Mouse (Mus musculus): ENCODE measurements around the gene Rnf114.

Rnf114 gene

GRCm38 (mm10) chr2:167491757-167492708 lies at the start of gene Rnf114:
Gene Rnf114, plus strand, starts transcription at chr2:167492645.
- DNase-seq: peak; percentile 51

GRCm38 (mm10) chr2:167443411-167444193 lies 48.8 kb upstream of the Rnf114 start:
- no peak for DNase-seq

DNA sequence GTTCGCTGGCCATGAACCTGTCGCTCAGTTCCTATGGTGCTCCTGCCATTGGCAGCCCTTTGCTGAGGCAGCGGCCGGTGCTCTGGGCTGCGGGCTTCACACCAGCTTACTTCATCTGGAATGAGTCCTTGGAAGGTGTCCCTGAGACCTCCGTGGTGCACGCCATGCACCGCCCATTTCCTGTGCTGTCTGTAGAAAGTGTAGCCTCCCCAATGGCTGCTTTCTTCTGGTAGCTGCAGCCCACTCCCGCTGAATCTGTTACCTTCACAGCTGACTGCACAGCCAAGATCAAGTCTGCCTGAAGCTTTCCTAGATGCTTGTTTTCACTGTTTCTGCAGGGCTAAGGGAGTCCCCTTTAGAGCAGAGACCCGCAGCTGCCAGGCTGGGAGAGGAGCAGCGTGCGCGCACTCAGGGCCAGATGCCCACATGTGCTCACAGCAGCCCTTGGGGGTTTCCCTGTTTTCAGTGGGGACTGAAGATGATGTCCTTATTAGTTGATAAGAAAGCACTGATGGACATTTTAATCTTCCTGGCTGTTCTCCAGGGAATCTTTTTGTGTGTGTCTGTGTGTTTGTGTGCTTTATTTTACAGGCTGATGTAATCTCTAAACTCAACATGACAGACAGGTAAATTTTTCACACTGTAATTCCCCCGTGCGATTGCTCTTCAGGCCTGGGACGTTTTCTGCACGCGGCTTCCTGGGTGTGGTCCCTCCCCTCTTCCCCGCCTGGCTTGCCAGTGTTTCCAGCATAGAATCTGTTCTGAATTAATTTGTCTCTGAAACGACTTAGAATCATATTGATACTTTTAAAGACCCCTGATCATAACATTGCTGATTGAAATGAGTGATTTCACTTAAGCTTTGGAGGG lies 46.3 kb upstream of the Rnf114 start:
- no peak for DNase-seq

GRCm38 (mm10) chr2:167447207-167447606 lies 45.2 kb upstream of the Rnf114 start:
- DNase-seq: no peak

DNA sequence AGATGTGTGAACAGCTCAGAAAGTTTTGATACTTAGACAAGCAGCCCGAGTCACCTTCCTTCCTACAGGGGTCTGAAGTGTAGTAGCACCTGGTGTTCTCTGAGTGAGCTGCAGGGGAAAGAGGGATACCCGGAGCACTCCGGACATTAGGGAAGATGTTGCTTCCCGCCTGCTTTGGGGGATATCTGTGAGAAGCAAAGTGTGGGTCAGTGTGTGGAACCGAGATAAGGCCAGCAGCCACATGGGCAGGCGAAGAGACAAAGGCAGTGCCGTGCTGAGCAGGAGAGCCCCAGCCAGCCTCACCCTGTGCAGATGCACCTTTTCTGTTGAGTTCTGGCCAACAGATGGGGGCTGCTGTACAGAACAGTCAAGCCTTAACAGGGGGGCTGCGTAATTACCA lies 44.8 kb upstream of the Rnf114 start:
- DNase-seq: no peak

- DNase-seq: no peak
Observed at GRCm38 (mm10) chr2:167449331-167450275, 42.8 kb upstream of the Rnf114 start.

DNA sequence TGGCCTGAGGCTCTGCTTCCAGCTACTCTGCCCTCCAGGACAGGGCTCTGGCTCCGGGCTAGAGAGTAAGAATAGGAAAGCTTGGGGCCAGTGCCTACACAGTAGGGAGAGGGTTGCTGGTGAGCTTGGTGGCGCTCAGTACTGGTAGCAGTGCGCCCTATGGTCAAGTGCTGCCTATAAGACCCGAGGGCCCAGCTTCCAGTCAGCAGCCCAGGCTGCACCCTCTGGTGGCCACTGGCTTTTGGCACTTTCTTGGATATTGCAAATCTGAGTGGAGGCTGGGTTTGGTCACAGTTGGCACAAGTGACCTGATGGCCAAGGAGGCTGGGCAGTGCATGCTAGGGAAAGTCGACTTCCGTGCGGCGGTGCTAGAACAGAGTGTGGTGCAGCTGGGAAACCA lies 41.8 kb upstream of the Rnf114 start:
- peak; percentile 62 for DNase-seq

DNA sequence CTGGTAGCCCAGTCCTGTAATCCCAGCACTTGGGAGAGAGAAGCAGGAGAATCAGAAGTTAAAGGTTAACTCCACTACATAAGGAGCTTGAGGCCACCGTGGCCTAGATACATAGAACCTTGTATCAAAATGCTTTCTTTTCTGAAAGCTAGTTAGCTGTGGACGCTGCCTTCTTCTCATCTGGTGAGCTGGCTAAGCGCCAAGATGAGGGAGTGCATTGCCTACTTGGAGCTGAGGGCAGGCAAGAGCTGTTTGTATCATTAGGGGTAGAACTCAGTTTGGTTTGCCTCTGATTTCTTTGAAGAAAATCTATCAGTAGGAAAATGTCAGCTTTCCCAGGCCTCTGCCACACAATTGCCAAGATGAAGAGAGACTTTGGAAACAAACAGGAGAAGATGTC lies 38.6 kb upstream of the Rnf114 start:
- no peak for DNase-seq

DNA sequence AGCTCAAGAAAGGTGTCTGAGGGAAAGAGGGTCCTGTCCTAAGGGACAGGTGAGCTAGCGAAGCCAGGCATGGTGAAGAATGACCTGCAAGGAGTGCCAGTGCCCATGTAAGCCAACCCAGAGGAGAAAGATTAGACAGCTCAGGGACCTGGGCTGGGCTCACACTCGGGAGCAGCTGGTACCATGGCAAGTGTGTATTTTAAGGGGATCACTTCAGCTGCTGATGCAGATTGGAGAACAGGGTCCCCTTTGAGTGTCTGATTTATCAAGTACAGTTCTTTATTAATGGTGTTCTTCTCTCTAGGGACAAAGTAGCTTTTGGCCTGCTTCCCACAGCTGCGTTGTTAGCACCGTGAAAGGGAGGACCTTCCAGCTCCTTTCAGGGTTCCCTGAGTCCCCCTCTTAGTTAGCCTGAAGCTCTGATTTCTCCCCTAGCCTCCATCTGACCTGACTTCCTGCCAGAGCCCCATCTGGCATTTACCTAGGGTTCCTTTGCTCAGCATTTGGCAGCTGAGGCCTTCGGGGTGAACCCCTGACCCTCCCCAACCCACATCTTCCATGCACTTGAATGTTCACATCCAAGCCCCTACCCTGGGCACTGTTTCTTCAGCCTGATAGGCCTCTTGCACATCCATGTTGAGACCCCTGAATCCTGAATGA lies 36.0 kb upstream of the Rnf114 start:
- DNase-seq: no peak

GRCm38 (mm10) chr2:167457213-167457612 lies 35.2 kb upstream of the Rnf114 start:
- no peak for DNase-seq

DNA sequence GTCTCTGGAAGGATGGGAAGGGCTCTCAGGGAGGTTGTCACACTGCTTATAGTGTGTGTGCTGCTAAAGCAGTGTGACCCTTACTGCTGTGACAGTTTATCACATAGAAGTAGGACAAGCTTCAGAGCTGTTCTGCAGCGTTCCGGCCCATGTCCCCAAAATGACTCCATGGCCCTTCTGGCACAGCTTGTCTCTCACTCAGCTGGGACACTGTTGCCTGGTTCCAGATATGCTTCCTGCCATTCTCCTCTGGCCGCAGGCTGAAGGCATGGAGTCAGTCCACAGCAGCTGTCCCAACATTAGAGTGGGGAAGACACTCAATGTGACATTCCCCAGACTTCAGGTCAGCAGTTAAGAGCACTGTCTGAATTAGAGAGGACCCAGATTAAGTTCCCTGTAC lies 33.9 kb upstream of the Rnf114 start:
- DNase-seq: no peak

- no peak for DNase-seq
Observed at GRCm38 (mm10) chr2:167459071-167459865, 33.2 kb upstream of the Rnf114 start.

DNA sequence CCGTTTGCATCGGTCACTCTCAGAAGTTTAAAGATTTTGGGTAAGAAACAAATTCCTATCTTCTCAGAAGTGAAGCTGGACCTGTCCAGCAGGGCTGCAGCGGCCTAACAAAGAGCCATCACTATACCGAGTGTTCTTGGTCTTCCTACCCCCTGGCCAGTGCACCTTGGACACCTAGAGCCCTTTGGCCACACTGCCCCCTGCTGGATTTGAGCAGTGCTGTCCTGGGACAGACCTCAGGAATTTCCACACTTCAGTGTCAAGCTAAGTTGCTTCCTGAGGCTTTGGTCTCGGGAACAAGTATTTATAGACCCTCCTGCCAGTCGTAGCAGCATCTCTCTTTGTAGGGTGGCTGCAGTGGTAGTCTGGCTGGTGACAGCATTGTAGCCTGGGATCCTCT lies 29.5 kb upstream of the Rnf114 start:
- DNase-seq: peak; percentile 85

DNA sequence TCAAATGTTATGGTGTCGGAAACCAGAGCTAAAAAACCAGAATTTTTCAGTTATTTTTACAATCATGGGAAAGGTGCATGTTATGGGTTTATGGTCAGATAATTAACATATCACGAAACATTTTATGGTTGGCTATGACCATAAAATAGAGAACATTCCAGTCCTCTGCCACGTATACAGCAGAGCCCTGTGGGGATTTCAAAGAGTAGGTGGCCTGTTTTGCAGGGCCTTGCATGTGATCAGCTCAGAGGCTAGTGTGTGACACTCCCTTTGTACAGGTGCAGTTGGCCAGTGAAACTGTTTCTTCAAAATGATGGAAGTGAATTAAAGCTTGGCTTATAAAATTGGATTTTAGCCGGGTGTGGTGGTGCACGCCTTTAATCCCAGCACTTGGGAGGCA lies 28.6 kb upstream of the Rnf114 start:
- DNase-seq: no peak

DNA sequence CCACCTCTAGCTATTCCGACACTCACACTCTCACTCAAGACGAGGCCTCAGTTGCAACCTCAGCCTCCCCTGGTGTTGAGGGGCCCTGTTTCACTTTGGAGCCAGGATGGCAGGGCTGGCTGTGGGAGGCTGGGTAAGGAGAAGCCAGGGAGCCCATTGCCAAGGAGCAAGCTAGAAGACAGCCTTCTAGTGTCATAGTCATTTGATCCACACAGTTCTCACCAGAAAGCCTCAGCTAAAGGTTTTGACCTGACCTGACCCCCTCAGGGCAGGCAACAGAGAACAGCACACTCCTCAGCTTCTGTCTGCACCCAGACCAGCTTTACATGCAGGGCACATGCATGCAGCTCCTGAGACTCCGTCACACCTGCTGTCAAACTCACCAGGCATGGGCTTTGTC lies 26.5 kb upstream of the Rnf114 start:
- no peak for DNase-seq

- no peak for DNase-seq
Observed at GRCm38 (mm10) chr2:167467214-167467613, 25.2 kb upstream of the Rnf114 start.

DNA sequence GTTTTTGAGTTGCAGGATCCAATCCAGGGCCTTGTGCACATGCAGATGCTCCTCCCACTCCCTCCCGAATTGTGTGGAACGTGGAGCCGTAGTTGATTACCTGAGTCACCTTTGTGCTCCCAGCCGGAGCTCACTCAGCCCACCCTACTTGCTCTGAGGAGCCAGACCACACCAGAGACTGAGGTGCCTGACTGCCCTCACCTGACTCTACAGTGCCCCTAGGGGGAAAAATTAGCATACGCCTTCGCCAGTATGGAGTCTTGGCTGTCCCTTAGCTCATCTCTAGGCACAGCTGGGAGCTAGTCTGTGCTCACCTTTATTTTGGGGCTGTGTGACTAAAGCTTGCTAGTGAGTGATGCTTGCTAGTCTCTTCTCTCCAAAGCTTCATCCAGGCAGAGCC lies 24.0 kb upstream of the Rnf114 start:
- no peak for DNase-seq

GRCm38 (mm10) chr2:167470611-167471010 lies 21.8 kb upstream of the Rnf114 start:
- no peak for DNase-seq

DNA sequence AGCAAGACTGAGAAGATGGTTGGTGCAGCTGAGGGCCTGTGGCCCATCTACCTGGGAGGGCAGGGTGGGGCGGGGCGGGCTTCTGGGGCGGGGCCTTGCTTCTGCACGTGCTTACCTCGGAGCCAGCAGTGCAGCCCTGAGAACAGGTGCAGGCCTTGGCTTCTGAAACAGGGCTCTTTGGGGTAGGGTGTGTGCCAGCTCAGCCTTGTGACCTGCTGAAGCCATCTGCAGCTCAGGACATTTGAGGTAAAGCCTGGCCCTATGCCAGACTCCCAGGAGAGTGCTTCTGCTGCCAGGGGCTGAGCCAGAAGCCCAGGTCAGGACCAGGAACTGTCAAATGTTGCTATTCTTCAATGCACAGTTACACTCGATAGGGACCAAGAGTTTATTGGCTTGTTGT lies 20.9 kb upstream of the Rnf114 start:
- DNase-seq: no peak

GRCm38 (mm10) chr2:167474218-167474617 lies 18.2 kb upstream of the Rnf114 start:
- no peak for DNase-seq

All from kidney, adult 9 months (tissue).